Mouse (Mus musculus): Measurements from ENCODE around the gene Degs2.

- TF ChIP-seq POLR2A (IDR thresholded peaks at IDR 0.05; ENCODE audit: insufficient read depth, low read depth, low read length) (no peak), CTCF (IDR thresholded peaks at IDR 0.05) (no peak), EP300 (IDR thresholded peaks at IDR 0.05; ENCODE audit: insufficient read depth, low read depth, low read length) (0 out of 2 replicates have a peak, but pooled peaks have one; percentile 17)
These were observed 23.7 kb downstream of the Degs2 start for GRCm38 (mm10) chr12:108678366-108678765.
